Mouse (Mus musculus) thymus, postnatal 36 days (tissue): ENCODE measurements around the gene Popdc3.
"Not testable (repeated sequence)": the region's sequence is repeated elsewhere in the genome, so short reads cannot be mapped to it uniquely, and the experiment has no call there.

Experiments
- DNase-seq, 2 experiments: peaks; one replicate each; pipeline ENCODE4 v3.0.0; 2022; ENCODE audit warnings: mixed read lengths in 2 of 2

The Popdc3 gene

DNA sequence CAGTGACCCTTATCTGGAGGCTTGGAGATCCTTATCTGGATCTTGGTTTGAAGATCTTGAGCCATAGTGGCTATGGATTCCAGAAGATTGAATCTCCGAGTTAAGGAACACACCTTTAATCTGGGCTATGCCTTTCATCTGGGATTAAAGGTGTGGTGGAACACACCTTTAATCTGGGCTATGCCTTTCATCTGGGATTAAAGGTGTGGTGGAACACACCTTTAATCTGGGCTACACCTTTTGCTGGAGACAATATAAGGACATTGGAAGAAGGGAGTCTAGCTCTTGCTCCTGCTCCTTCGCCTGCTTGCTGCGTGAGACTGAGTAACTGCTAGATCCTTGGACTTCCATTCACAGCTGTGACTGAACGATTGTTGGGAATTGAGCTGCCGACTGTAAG is at the start of gene Popdc3:
Gene Popdc3, plus strand, starts transcription at position 301 of the 400 bp plus-strand sequence.
- DNase-seq = not testable (repeated sequence)

DNA sequence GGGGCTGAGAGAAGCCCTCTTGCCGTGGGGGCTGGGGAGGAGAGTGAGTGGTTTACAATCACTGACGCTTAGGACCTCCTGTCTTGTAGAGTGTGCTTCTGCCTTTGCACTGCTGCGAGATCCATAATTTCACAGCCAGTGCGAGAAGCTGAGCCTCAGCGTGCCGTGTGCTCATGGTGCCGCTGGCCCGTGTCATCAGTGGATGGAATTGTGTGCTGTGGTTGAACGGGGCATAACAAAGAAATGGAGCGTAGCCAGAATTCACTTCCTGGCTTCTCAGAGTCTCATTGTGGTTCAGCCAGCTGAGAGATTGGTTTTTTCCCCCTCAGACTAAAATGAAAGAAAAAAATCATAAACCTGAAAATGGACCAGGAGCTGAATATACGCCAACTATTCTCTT is 48.8 kb upstream of the Popdc3 start:
- DNase-seq = no peak

DNA sequence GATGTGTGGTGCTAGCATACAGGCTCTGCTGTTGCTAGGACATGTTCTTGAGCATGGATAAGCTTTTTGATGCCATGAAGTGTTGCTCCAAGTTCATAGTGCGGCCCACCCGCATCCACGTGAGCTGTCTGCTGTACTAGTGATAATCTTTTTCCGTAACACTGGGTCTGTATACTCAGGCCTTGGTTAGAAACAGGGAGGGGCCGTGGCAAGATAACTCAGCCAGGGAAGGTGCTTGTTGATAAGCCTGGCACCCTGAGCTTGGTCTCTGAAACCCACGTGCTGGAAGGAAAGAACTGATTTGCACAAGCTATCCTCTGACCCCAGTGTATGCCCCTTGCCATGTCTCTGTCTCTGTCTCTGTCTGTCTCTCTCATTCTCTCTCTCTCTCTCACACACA is 47.9 kb upstream of the Popdc3 start:
- DNase-seq = no peak

DNA sequence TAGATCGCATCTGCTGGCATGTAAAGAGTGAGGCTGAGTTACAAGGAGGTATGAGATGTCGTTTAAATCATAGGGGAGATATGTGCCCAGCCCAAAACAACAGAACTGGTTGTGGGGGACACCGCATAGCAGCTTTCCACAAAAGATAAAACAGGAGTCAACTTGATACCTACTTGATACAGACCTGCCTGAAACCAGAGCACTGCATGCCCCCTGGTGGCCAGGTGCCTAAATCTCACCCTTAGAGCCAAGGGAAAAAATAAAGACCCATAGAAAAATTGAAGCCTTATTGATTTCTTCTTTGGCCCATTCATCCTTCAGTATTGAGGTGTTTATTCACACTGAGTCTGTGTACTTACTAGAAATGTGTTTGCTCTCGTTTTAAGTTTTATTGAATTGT is 45.5 kb upstream of the Popdc3 start:
- DNase-seq = peak; percentile 66

DNA sequence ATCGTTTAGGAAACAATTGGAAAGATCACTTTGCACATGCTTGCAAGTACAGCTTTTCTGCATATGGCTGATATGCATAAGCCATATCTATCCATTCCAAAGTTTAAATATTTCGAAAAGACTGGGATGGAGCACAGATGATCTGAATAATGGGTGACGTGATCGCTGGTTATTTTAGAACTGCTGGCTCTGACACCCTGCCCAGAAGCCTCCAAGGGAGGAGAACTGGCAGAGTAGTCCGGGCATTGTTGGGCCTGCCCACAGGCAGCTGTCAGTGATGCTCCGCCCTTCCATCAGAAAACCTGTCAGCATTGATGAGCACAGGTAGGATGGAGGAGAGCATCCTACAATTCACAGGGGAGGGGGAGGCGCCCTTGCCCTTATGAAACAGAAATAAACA is 41.1 kb upstream of the Popdc3 start:
- no peak for DNase-seq

DNA sequence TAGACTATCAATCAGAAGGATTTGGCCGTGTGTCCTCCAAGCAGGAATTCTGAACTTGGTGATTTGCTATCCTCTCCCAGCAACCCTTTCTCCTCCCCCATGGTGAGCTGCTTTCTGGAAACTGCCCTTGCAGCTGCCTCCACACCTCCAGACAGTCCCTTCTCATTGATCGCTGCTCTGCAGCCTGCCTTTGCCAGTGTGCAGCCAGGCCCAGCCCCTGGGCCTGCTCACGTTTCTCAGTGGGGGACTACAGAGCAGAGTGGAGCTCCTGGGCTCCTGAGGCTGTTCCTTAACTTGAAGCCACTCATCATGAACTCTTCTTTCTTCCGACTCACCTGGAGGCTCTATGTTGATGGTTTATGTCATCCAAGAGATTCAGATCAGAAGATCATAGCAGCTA is 38.0 kb upstream of the Popdc3 start:
- DNase-seq = no peak

DNA sequence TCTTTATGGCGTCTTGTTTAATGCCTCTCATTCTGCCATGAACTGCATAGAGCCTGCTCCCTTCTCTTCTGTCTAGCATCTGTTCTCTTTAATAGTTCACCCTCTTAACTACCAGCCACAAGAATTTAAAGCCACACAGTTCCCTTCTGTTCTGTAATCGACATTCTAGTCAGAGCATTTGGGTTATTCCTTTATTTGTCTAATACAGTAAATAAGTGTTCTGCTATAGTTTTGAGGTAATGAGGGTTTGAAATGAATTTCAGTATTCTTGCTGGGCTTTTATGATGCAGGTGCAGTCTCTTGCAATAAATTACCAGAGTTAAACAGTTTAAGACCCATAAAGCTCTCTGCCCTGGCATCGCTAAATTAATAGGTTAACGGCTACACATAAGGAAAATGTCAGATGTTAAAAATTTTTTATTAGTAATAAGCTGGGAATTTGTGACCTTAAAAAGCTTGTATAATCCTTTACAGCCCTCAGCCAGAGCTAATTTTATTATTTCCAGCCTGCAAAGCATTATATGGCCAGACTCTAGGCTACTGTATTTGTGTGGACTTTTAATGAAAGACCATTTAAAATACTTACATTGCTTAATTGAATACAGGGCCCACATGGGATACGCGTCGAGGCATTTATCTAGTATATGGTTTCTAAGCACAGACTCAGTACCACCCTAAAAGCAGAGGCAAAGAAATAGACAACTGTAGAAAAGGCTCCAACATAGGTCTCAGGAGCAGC is 37.3 kb upstream of the Popdc3 start:
- no peak for DNase-seq

DNA sequence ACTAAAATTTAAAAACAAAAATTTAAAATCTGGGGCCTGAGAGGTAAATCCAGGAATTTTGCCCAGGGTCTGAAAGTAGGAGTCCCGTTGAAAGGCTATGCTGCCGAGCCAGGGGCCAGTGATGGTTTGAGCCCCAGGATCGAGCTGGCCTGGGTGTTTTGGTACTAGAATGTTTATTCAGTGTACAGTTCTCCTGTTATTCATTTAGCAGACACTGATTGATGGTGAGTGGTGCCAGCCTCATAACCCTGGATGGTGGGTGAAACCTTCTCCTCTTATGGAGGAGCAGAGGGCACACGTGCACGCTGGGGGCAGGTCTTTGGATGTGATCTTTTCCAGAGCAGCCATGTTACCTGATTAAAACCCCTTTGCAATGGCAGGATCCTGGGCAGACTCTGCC is 35.5 kb upstream of the Popdc3 start:
- DNase-seq = no peak

DNA sequence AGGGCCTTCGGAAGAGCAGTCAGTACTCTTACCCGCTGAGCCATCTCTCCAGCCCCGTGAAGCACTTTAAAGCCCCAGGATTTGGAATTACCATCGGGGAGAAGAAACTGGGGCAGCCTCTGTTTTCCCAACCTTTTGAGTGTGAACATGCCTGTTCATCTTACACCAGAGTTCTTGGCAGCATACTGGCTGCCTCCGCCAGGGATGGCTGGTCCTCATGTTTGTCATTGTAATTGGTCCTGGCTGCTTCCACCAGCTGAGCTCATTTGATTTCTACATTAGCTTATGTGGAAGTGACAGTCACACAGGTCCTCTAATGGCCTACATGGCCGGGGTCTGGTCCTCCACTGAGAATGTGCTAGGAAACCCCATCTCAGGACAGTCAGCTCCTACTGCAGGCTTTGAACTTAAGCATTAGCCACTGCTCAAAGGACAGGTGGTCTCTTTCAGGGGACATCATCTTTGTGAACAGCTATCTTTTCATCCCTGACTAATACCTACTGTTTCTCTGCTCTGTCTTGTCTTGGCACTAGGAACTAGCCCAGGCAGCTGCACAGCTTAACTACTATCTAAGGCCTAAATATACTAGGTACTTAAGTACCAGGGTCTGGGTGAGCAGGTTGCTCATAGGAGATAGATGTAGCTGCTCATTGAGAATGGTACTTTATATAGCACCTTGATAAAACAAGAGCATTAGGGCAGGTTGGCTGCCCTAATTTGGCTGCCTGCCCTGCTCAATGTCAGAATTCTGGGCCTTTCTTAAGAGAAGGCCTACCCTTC is 33.7 kb upstream of the Popdc3 start:
- no peak for DNase-seq

DNA sequence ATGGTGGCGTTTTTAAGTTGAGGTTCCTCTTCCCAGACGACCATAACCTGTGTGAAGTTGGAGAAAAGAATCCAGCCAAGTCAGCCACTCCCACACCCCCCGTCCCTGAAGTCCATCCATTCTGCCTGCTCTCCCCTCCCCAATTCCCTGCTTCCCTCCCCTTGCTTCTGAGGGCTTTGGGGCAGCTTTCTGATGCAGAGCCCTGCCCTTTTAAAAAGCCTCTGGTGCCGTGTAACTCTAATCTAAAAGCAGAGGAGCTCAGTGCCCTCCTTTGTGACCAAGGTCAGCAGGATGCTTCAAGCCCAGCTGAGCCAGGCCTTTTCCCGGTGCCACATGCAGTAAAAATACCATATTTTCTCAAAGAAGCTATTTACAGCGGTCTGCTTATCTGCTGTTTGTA is 31.1 kb upstream of the Popdc3 start:
- DNase-seq = no peak

DNA sequence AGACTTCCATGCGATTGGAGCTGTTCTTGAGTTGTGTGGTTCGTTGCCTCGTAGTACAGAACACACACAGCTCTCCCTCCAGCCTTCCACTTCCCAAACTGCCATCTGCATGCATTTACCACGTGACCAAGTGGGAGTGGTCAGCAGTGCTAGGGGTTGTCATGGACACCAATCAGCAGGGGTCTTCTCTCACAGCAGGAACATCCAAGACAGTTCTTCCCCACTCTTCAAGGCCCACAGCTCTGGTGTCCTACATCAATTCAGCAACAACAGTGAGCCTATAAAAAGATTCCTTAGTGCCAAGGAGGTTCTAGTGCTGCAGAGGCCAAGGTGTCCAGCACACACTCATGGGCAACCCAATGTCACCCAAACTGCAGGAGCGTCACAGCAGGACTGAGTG is 26.8 kb upstream of the Popdc3 start:
- no peak for DNase-seq

DNA sequence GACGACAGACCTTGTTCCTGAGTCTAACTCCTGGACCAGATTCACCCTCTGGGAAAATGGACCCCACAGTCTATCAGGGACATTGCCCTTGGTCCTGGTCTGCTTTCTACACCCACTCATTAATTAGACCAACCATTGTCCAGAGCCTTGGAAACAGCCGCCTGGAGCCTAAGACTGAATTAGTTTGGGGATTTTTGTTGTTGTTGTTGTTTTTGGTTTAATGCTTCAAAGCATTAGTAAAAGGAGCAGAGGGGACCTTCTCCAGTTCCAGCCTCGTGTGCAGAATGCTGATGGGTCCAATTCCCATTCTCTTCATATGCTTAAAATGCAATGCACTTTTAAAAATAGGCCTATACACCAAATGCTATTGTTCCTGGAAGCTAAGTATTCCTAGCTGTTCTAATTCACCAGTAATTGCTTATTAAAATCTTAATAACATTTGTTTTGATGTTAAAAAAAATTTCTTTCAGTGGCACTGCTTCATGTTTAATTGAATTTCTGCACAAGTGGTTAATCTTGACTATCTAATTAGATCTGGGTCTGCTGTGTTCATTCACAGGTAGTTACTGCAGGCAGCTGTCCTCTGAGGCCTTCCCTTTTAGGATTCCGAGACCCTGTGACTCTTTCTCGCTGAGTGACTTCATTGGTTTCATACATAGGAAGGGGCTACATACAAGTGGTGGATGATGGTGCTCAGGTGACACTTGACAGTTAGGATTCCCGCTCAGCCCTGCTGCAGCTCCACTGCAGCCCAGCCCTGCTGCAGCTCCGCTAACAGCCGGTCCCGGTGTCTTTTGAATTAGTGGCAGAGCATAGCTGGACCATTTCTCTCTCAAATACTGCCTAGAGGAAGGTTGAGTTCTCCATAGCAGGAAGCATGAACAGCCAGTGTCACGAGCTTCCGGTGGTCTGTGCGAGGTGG is 25.9 kb upstream of the Popdc3 start:
- no peak for DNase-seq

DNA sequence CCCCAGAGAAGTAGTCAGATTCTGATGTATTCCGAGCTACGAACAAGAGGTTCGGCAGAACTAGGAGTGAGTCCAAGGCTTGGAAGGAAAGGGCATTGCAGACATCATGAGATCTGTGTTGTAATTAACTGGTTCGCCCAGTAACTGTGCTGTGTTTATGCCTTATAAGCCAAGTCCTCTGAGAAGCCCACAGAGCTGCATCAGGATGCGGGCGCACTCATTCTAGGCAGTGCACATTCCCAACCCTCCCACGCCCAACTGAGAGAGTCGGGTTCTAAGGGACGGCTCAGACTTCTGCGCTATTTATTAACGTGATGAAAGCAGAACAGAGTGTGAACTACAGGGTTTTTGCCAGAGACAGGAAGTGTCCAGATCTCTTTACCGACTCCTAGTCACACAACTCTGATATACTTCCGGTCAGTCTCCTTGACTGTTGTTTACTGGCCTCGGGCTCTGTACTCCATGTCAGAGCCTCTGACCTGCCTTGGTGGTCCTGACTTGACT is 23.3 kb upstream of the Popdc3 start:
- DNase-seq = no peak

DNA sequence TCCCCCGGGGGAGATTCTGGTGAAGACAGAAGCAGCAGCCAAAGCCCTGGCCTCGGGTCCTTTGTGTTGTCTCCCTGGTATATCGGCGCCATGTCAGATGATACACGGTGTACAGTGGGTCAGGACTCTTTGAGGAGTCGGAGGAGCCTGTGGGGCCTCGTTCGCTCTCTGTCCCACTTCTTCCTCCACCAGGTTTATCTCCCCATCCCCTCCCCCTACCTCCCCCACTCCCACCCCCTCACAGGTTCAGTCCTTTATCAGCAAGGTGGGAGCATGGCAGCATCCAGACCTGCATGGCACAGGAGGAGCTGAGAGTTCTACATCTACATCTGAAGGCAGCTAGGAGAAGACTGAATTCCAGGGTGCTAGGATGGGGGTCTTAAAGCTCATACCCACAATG is 12.0 kb upstream of the Popdc3 start:
- DNase-seq = no peak

DNA sequence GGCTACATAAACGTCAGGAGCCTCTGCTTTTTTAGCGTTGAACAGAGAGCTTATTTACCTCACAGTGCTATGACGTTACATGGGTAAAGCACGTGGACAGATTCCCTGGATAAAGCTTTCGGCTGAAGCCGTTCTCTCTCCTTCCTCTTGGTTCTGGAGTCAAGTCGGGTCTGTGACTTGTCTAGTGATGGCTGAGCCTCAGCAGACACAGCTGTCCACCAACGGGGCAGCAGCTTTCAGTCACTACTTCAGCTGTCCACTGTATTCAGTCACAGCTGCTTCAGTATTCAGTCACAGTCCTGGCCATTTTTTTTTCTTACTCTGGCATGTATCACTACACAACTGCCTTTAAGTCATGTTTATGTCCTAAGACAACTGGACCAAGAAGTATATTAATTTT is 4.0 kb upstream of the Popdc3 start:
- no peak for DNase-seq

DNA sequence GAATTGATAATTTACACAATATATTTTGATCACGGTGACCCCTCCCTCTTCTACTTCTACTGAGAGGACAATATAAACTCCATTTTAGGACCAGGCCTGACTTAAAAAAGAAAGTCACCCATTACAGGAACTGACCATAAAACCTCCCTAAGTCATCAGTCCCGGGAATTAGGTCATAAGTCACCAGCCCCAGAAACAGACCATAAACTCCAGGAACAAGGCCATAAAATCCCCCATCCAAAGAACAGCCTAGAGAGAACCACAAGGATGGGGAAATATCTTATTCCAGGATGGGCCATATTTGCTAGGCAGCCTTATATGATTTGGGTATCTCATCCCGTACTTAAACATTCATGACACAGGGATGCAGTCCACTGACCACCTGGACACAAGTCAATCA is 3.6 kb upstream of the Popdc3 start:
- DNase-seq = no peak

DNA sequence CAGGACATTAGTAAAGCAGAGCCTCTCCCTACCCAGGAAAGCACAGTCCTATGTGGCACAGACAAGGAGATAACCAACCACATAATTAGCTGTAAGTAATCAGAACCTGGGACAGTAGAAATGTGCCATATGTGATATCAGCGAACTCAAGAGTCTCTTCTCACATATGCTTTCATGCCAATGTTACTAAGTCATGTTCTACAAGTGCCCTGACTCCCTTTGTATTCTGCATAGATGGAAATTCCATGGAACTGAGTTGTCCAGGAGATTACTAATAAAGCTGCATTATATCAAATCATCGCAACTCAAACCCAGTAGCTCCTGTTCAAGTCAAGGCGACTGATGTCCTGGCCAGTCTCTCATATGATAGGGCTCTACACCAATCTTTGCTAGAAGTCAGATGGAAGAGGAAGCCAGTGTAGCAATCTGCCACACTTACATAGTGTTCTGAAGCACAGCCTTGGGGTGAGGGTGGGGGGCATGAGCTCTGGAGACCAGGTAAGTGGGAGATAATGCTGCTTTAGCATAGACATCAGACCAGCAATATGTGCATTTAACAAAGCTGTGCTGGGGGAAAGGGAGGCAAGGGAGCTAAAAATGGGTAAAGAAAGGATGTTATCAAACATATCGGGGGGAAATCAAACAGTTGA is 2.9 kb downstream of the Popdc3 start:
- DNase-seq = no peak

DNA sequence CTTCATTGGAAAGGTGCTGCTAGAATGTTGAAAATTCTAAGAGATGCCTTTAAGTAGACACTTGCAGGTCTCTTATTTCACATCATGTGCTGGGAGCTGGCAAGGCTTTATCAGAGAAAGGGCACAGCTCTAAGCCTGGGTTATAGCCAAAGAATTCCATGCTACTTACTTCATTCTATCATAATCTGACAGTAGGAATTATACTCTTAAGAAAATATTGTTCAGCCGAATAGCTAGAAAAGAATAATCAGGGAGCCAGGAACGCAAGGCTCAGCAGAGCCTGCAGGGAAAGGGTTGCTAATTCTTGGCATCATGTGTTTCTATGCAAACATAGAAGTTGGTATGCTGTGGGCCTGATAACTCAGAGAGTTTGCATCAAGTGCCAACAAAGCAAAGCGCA is 3.4 kb downstream of the Popdc3 start:
- no peak for DNase-seq

DNA sequence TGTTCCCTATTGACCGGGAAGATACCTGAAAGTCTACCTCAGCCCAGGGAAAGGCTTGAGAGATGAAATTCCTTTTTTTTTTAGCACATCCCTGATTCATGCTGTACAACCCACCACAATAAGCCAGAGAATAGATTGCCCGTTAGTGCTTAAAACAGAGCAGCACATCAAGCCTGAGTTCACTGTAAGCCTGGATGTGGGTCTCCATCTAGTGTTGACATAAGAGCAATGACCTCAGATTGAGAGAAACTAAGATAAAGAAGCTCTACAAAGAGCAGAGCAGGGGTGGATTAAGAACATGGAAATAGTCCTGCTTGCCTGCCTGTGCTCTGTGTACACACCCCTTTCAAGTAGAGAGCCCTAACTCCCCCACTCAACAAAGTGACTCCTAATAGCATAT is 7.6 kb downstream of the Popdc3 start:
- no peak for DNase-seq

DNA sequence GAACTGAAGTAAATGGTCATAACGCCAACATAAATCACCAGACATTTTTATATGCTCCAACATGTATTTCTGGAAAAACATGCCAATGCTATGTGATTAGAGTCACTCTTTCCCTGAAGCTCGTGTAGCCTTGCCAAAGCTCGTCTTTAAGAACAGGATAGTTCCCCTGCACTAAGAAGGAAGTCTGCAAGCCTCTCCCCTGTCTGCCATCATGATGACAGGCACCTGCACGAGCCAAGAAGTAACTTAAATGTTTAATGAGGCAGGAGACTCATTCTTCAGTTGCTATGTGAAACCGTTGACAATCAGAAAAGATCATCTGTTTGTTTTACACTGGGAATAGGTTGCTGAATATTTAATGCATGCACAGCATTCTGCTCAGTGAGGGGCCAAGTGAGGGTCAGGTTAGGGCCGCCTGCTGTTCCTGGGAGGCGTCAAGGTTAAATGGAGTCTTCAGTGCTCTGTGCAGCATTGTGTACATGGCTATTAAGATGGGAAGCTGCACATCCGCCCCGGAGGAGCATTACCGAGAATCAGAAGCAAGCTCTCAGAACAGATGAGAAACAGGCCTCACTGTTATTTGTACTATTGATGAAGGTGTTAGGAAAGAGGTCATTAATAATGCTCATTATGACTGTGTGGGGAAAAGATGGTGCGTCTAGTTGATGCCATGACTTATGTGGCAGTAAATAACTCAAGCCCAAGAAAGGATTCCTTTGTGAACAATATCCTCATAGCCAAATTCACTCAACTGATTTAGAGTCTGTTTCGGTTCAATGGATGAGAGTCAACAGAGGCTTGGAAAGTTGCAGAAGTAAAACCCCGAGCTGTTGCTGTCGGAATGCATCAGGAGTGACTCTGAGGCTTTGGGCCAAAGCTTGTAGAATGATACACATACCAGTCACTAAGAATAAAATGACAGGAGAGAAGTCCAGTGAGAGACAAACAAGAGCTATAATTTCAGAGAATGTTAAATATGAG is 15.7 kb downstream of the Popdc3 start:
- no peak for DNase-seq

DNA sequence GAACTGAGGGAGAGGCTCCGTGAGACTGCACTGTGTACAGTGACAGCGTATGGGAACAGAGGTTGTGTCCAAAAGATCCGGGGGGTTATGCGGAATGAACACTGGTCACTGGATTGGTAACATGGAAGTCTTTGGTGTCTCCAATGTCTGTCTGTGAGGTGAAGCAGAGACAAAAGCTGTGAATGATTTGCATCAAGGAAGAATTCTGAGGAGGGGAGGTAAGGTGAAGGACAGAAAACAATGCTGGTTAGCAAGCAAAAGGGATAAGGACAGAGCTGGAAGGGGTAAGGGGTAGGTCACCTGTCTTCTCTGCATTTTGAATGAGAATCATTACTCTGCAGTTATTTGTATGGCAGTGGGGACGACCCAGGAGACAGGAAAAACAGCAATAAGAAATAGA is 16.6 kb downstream of the Popdc3 start:
- DNase-seq = no peak
